Mouse (Mus musculus) lung, embryonic 16.5 days (tissue): ENCODE results near the gene Atxn1. TPM values are rescaled to one million over a fixed set of nuclear protein-coding genes. Genes with fewer than 3 reads are reported as not detected.

Experiments used
- ATAC-seq: fragments of 200-750 bp; cut with Nextera tagmentation; 2 replicates; pipeline ENCODE4 v1.8.0; 2017; ENCODE audit warnings: low read depth, mild to moderate bottlenecking, moderate library complexity
- H3K27ac ChIP-seq: fragments of 300-500 bp; sonication (generic); 2 replicates; pipeline ENCODE4 v1.5.1; 2014; ENCODE audit warnings: mild to moderate bottlenecking, control low read depth, low read length
- H3K27me3 ChIP-seq: fragments of 300-500 bp; sonication (generic); 2 replicates; pipeline ENCODE4 v1.6.1; 2014; ENCODE audit warnings: low read depth, low read length, mixed read lengths; ENCODE audit not compliant: control insufficient read depth, insufficient read depth
- H3K36me3 ChIP-seq: fragments of 300-500 bp; sonication (generic); 2 replicates; pipeline ENCODE4 v1.6.1; 2014; ENCODE audit warnings: low read length; ENCODE audit not compliant: control insufficient read depth, insufficient read depth
- H3K4me1 ChIP-seq: fragments of 300-500 bp; sonication (generic); replicated peaks from 2 replicates; pipeline ENCODE4 v1.6.1; 2014; ENCODE audit warnings: low read length, mixed read lengths; ENCODE audit not compliant: control insufficient read depth, insufficient read depth
- H3K4me2 ChIP-seq: fragments of 300-500 bp; sonication (generic); 2 replicates; pipeline ENCODE4 v1.6.1; 2014; ENCODE audit warnings: low read depth, low read length, control low read depth
- H3K4me3 ChIP-seq: fragments of 300-500 bp; sonication (generic); 2 replicates; pipeline ENCODE4 v1.5.1; 2014; ENCODE audit warnings: mild to moderate bottlenecking, low read length, control low read depth
- H3K9ac ChIP-seq: fragments of 300-500 bp; sonication (generic); 2 replicates; pipeline ENCODE4 v1.6.1; 2014; ENCODE audit warnings: low read length, control low read depth
- H3K9me3 ChIP-seq: fragments of 300-500 bp; sonication (generic); 2 replicates; pipeline ENCODE4 v1.6.1; 2016; ENCODE audit warnings: low read length; ENCODE audit not compliant: control insufficient read depth
- WGBS: fragments of 180-500 bp; shearing (Covaris S2); extraction: QIAGEN DNeasy Blood & Tissue Kit; methylation state at CpG from one replicate; pipeline ENCODE4 v1.1.7; 2014; 5-methylcytosine and 5-hydroxymethylcytosine counted together
- polyA plus RNA-seq: library from polyadenylated mRNA; unstranded; fragments of >200 nt; fragmentation: Nextera tagmentation; extraction: Ambion mirVana; gene quantifications from 2 replicates; pipeline ENCODE4 v1.2.1, GENCODE M21; 2015

Atxn1 gene
- polyA plus RNA-seq, 1 experiment from 2014 or later: 8.3 TPM

GRCm38 (mm10) chr13:45839901-45840300 is 124.9 kb downstream of the Atxn1 start:
- no peak overlapping the region for H3K27ac ChIP-seq
- 62% methylated on average over 7 of the region's 7 CpGs for WGBS
- ATAC-seq: no peak
- H3K36me3 ChIP-seq: peaks cover 1% of the 10 kb centered on the region; the same call in 1 of the 2 replicates
- H3K4me1 ChIP-seq: no peaks in the 10 kb centered on the region
- no peak overlapping the region for H3K4me2 ChIP-seq
- no peak overlapping the region for H3K9ac ChIP-seq
- no peak overlapping the region for H3K4me3 ChIP-seq
- H3K9me3 ChIP-seq: no peaks in the 10 kb centered on the region
- no peaks in the 10 kb centered on the region for H3K27me3 ChIP-seq

- Histone ChIP-seq H3K4me1 (no peaks in the 10 kb centered on the region), H3K9me3 (peaks cover 3% of the 10 kb centered on the region; the same call in 1 of the 2 replicates), H3K27ac (no peak overlapping the region), H3K4me2 (no peak overlapping the region), H3K36me3 (peaks cover 5% of the 10 kb centered on the region; the same call in 1 of the 2 replicates), H3K9ac (no peak overlapping the region), H3K4me3 (no peak overlapping the region), H3K27me3 (no peaks in the 10 kb centered on the region)
- ATAC-seq: no peak
- WGBS: 77% methylated on average over 8 of the region's 8 CpGs
Observed at GRCm38 (mm10) chr13:45837609-45838220, 127.1 kb downstream of the Atxn1 start.

DNA sequence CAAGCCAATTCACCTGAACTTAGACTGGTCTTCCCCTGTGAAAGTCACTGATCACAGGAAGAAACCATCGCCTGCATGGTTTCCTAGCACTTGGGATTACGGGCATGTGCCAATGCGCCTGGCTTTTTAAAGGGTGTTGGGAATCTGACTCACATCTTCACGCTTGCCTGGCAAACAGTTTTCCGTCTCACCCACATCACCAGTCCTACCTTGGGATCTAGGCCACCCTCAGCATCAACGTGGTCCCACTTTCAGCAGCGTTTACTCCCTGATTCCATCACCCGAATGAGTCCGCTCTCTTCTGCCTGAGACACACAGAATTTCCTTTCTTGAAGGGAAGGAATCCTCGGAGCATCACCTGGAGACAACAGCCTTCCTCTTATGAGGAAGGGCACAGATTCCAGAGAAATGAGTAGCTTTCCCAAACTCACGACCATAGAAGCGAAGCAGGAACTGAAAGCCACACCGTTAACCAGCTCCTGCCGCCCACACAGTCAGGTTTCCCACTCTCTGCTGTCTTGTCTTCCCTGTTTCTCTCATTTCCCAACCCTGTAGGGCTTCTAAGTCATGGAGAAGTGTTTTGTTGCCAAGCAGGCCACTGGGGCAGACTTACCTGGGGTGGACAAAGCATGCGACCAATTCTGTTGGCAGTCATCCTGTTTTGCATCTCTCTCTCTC is 128.3 kb downstream of the Atxn1 start:
- ATAC-seq: no peak
- Histone ChIP-seq H3K9ac (no peak overlapping the region), H3K4me2 (no peak overlapping the region), H3K4me3 (no peak overlapping the region), H3K36me3 (peaks cover 5% of the 10 kb centered on the region; the same call in 1 of the 2 replicates), H3K9me3 (peaks cover 3% of the 10 kb centered on the region; the same call in 1 of the 2 replicates), H3K4me1 (no peaks in the 10 kb centered on the region), H3K27me3 (no peaks in the 10 kb centered on the region), H3K27ac (no peak overlapping the region)
- WGBS: 87% methylated on average over 15 of the region's 15 CpGs

DNA sequence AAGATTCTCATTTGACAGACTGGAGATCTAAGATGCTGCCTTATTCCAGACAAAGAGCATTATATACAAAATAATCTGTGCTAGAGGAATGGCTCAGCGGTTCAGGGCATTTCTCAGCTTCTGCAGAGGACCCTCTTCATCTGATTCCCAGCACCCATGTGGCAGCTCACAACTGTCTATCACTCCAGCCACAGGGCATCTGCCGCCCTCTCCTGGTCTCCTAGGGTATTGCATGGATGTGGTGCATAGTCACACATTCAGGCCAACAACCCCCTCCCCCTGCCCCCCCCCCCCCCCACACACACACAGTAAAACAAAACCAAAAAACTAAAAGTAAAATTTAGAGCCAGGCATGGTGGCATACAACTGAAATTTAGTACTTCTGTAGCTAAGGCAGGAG is 130.5 kb downstream of the Atxn1 start:
- Histone ChIP-seq H3K9me3 (peaks cover 3% of the 10 kb centered on the region; the same call in 1 of the 2 replicates), H3K27ac (no peak overlapping the region), H3K4me2 (no peak overlapping the region), H3K4me1 (no peaks in the 10 kb centered on the region), H3K27me3 (no peaks in the 10 kb centered on the region), H3K4me3 (no peak overlapping the region), H3K9ac (no peak overlapping the region), H3K36me3 (peaks cover 5% of the 10 kb centered on the region; the same call in 1 of the 2 replicates)
- 77% methylated on average over 2 of the region's 2 CpGs for WGBS
- no peak for ATAC-seq

- Histone ChIP-seq H3K9me3 (peaks cover 3% of the 10 kb centered on the region; the same call in 1 of the 2 replicates), H3K4me3 (no peak overlapping the region), H3K36me3 (peaks cover 5% of the 10 kb centered on the region; the same call in 1 of the 2 replicates), H3K4me1 (peaks cover 5% of the 10 kb centered on the region), H3K27ac (no peak overlapping the region), H3K9ac (no peak overlapping the region), H3K4me2 (no peak overlapping the region), H3K27me3 (no peaks in the 10 kb centered on the region)
- ATAC-seq: no peak
- 74% methylated on average over 11 of the region's 11 CpGs for WGBS
Observed at GRCm38 (mm10) chr13:45832695-45833350, 132.0 kb downstream of the Atxn1 start.

DNA sequence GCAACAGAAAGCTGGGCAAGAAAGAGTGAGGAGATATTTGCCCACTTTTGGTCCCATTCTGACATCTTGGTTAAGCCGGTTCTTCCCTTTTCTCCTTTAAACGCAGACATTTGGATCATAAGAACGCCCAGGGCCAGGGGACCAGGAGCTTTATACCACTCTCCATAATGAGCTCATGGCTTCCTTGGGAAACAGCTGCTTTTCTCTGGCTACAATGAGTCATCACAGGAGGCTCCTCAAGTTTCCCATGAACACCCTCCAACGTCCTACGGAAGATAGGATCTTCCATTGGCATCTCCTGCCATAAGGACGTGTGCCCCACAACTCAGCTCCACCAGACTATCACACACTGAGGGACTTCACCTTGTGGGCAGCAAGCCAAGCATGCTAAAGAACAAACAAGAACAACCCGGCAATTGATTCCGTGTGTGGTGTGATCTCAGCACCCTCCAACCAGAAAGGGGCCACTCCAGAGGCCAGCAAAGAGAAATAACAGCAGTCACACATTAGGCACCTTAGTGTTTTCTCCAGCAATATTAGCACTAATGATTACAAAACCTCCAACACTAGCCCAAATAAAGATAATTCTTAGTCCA is 135.4 kb downstream of the Atxn1 start:
- peaks cover 7% of the 10 kb centered on the region; the same call in 1 of the 2 replicates for H3K36me3 ChIP-seq
- H3K27ac ChIP-seq: no peak overlapping the region
- peaks cover 14% of the 10 kb centered on the region for H3K4me1 ChIP-seq
- no peaks in the 10 kb centered on the region for H3K27me3 ChIP-seq
- no peak for ATAC-seq
- no peak overlapping the region for H3K4me2 ChIP-seq
- H3K9me3 ChIP-seq: peaks cover 3% of the 10 kb centered on the region; the same call in 1 of the 2 replicates
- no peak overlapping the region for H3K4me3 ChIP-seq
- 71% methylated on average over 8 of the region's 8 CpGs for WGBS
- no peak overlapping the region for H3K9ac ChIP-seq

DNA sequence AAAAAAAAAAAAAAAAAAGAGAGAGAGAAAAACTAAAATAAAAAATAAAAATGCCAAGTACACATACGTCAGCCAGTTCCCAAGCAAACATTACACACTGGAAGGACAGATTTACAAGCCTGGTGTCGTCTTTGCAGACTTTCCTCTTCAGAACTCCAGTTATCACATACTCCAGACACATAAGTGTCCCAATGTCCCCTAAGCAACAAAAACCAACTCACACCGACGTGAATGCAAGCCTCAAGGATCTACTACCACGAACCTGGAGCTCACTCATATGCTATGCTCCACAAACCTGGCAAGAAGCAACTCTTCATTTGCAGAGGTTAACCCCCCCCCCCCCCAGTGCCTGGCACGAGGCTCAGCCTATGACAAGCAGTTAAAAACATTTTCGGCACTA is 136.8 kb downstream of the Atxn1 start:
- WGBS: 51% methylated on average over 7 of the region's 7 CpGs
- H3K27me3 ChIP-seq: no peaks in the 10 kb centered on the region
- H3K27ac ChIP-seq: peak overlapping the region; percentile 7; the same call in 1 of the 2 replicates
- ATAC-seq: no peak
- H3K4me2 ChIP-seq: no peak overlapping the region
- H3K4me1 ChIP-seq: peaks cover 14% of the 10 kb centered on the region
- H3K4me3 ChIP-seq: no peak overlapping the region
- H3K9me3 ChIP-seq: no peaks in the 10 kb centered on the region
- H3K36me3 ChIP-seq: peaks cover 5% of the 10 kb centered on the region; the same call in 1 of the 2 replicates
- no peak overlapping the region for H3K9ac ChIP-seq

DNA sequence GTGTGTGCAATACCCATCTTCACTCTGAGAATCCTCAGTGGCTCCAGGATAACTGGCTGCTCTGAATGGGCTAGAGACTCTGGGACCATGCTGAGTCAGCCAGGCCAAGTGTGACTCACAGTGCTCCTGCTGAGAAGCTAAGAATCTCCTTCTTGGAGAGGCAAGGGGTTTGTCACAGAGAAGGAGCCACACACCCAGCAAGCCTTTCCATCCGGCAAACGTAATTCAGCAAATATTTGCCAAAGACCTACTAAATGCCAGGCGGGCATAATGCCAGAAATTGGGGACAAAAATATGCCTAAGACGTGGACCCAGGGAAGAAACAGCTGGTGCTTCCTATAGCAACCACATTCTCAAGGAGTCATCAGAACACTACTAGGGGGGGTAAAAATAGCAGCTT is 137.2 kb downstream of the Atxn1 start:
- Histone ChIP-seq H3K36me3 (peaks cover 5% of the 10 kb centered on the region; the same call in 1 of the 2 replicates), H3K4me3 (no peak overlapping the region), H3K27me3 (no peaks in the 10 kb centered on the region), H3K27ac (peak overlapping the region; percentile 37; the same call in 1 of the 2 replicates), H3K4me2 (no peak overlapping the region), H3K9me3 (no peaks in the 10 kb centered on the region), H3K9ac (no peak overlapping the region), H3K4me1 (peaks cover 14% of the 10 kb centered on the region)
- ATAC-seq: peak; percentile 82
- 24% methylated on average over 4 of the region's 4 CpGs for WGBS
